Mouse (Mus musculus) kidney, embryonic 15.5 days (tissue): ENCODE data around the gene Dock1. TPM values are rescaled to one million over a fixed set of nuclear protein-coding genes. Genes with fewer than 3 reads are reported as not detected.

Source experiments
- ATAC-seq: fragments of 200-750 bp; cut with Nextera tagmentation; replicated peaks from 2 replicates; pipeline ENCODE4 v1.8.0; 2017; ENCODE audit warnings: moderate TSS enrichment; ENCODE audit not compliant: low FRiP score
- H3K27ac ChIP-seq: fragments of 300-500 bp; sonication (generic); 2 replicates; pipeline ENCODE4 v1.5.1; 2015; ENCODE audit warnings: mild to moderate bottlenecking, inconsistent platforms
- H3K27me3 ChIP-seq: fragments of 300-500 bp; sonication (generic); 2 replicates; pipeline ENCODE4 v1.6.1; 2015; ENCODE audit warnings: inconsistent platforms
- H3K36me3 ChIP-seq: fragments of 300-500 bp; sonication (generic); 2 replicates; pipeline ENCODE4 v1.6.1; 2015; ENCODE audit warnings: inconsistent platforms
- H3K4me1 ChIP-seq: fragments of 300-500 bp; sonication (generic); 2 replicates; pipeline ENCODE4 v1.6.1; 2015; ENCODE audit warnings: inconsistent platforms
- H3K4me2 ChIP-seq: fragments of 300-500 bp; sonication (generic); 2 replicates; pipeline ENCODE4 v1.6.1; 2015; ENCODE audit warnings: moderate library complexity, mild to moderate bottlenecking, inconsistent platforms
- H3K4me3 ChIP-seq: fragments of 300-500 bp; sonication (generic); replicated peaks from 2 replicates; pipeline ENCODE4 v1.5.1; 2015; ENCODE audit warnings: mild to moderate bottlenecking, inconsistent platforms
- H3K9ac ChIP-seq: fragments of 300-500 bp; sonication (generic); 2 replicates; pipeline ENCODE4 v1.6.1; 2015; ENCODE audit warnings: mild to moderate bottlenecking, inconsistent platforms
- H3K9me3 ChIP-seq: fragments of 300-500 bp; sonication (generic); replicated peaks from 2 replicates; pipeline ENCODE4 v1.6.1; 2016; ENCODE audit warnings: inconsistent platforms
- WGBS: fragments of 180-500 bp; shearing (Covaris S2); methylation state at CpG from one replicate; pipeline ENCODE4 v1.1.7; 2015; ENCODE audit warnings: mixed read lengths; 5-methylcytosine and 5-hydroxymethylcytosine counted together
- polyA plus RNA-seq: library from polyadenylated mRNA; unstranded; fragments of >200 nt; fragmentation: Nextera tagmentation; extraction: Ambion mirVana; gene quantifications from 2 replicates; pipeline ENCODE4 v1.2.1, GENCODE M21; 2015

The Dock1 gene
- polyA plus RNA-seq, 1 experiment from 2014 or later = 47.7 TPM

- Histone ChIP-seq H3K4me3 (no peak overlapping the region), H3K9me3 (no peaks in the 10 kb centered on the region), H3K27ac (peak overlapping the region; percentile 59), H3K9ac (no peak overlapping the region), H3K4me2 (no peak overlapping the region), H3K36me3 (peaks cover 7% of the 10 kb centered on the region; the same call in 1 of the 2 replicates), H3K27me3 (no peaks in the 10 kb centered on the region), H3K4me1 (peaks cover 17% of the 10 kb centered on the region)
- peak; percentile 79 for ATAC-seq
- WGBS = 39% methylated on average over 7 of the region's 7 CpGs
Observed at GRCm38 (mm10) chr7:135005964-135006560, 335.6 kb downstream of the Dock1 start.

GRCm38 (mm10) chr7:135008021-135008420 lies 337.6 kb downstream of the Dock1 start:
- no peaks in the 10 kb centered on the region for H3K9me3 ChIP-seq
- no peak overlapping the region for H3K4me3 ChIP-seq
- H3K27me3 ChIP-seq = no peaks in the 10 kb centered on the region
- no peak overlapping the region for H3K9ac ChIP-seq
- no peak overlapping the region for H3K4me2 ChIP-seq
- no peak for ATAC-seq
- H3K4me1 ChIP-seq = peaks cover 17% of the 10 kb centered on the region
- H3K36me3 ChIP-seq = no peaks in the 10 kb centered on the region
- 72% methylated on average over 2 of the region's 2 CpGs for WGBS
- H3K27ac ChIP-seq = no peak overlapping the region

GRCm38 (mm10) chr7:135010997-135011396 lies 340.5 kb downstream of the Dock1 start:
- Histone ChIP-seq H3K9ac (no peak overlapping the region), H3K4me3 (no peak overlapping the region), H3K9me3 (no peaks in the 10 kb centered on the region), H3K4me2 (no peak overlapping the region), H3K36me3 (no peaks in the 10 kb centered on the region), H3K4me1 (peaks cover 9% of the 10 kb centered on the region), H3K27me3 (no peaks in the 10 kb centered on the region), H3K27ac (no peak overlapping the region)
- 94% methylated on average over 2 of the region's 2 CpGs for WGBS
- no peak for ATAC-seq

- H3K36me3 ChIP-seq = no peaks in the 10 kb centered on the region
- H3K9ac ChIP-seq = no peak overlapping the region
- no peaks in the 10 kb centered on the region for H3K4me1 ChIP-seq
- no peak for ATAC-seq
- no peak overlapping the region for H3K4me3 ChIP-seq
- H3K9me3 ChIP-seq = no peaks in the 10 kb centered on the region
- H3K27me3 ChIP-seq = no peaks in the 10 kb centered on the region
- H3K4me2 ChIP-seq = no peak overlapping the region
- 79% methylated on average over 1 of the region's 1 CpGs for whole genome bisulfite sequencing
- H3K27ac ChIP-seq = no peak overlapping the region
Observed at GRCm38 (mm10) chr7:135017531-135017930, 347.1 kb downstream of the Dock1 start.

- ATAC-seq = no peak
- Histone ChIP-seq H3K4me3 (no peak overlapping the region), H3K36me3 (no peaks in the 10 kb centered on the region), H3K9me3 (no peaks in the 10 kb centered on the region), H3K4me1 (no peaks in the 10 kb centered on the region), H3K4me2 (no peak overlapping the region), H3K27me3 (no peaks in the 10 kb centered on the region), H3K9ac (no peak overlapping the region), H3K27ac (no peak overlapping the region)
- 88% methylated on average over 7 of the region's 7 CpGs for WGBS
Observed at GRCm38 (mm10) chr7:135020762-135021161, 350.3 kb downstream of the Dock1 start.

GRCm38 (mm10) chr7:135021544-135022100 lies 351.2 kb downstream of the Dock1 start:
- Histone ChIP-seq H3K36me3 (no peaks in the 10 kb centered on the region), H3K9ac (no peak overlapping the region), H3K4me3 (no peak overlapping the region), H3K4me1 (no peaks in the 10 kb centered on the region), H3K27me3 (no peaks in the 10 kb centered on the region), H3K27ac (no peak overlapping the region), H3K9me3 (no peaks in the 10 kb centered on the region), H3K4me2 (no peak overlapping the region)
- WGBS = 90% methylated on average over 9 of the region's 9 CpGs
- no peak for ATAC-seq

- ATAC-seq = no peak
- Histone ChIP-seq H3K4me1 (no peaks in the 10 kb centered on the region), H3K9ac (no peak overlapping the region), H3K36me3 (no peaks in the 10 kb centered on the region), H3K9me3 (no peaks in the 10 kb centered on the region), H3K4me2 (no peak overlapping the region), H3K27me3 (no peaks in the 10 kb centered on the region), H3K27ac (no peak overlapping the region), H3K4me3 (no peak overlapping the region)
- 92% methylated on average over 5 of the region's 5 CpGs for WGBS
Observed at GRCm38 (mm10) chr7:135024531-135024930, 354.1 kb downstream of the Dock1 start.

GRCm38 (mm10) chr7:135028716-135029115 lies 358.3 kb downstream of the Dock1 start:
- Histone ChIP-seq H3K4me1 (peaks cover 17% of the 10 kb centered on the region), H3K4me3 (no peak overlapping the region), H3K27me3 (no peaks in the 10 kb centered on the region), H3K9ac (no peak overlapping the region), H3K9me3 (no peaks in the 10 kb centered on the region), H3K4me2 (no peak overlapping the region), H3K36me3 (no peaks in the 10 kb centered on the region), H3K27ac (no peak overlapping the region)
- no peak for ATAC-seq
- WGBS = 90% methylated on average over 2 of the region's 2 CpGs

GRCm38 (mm10) chr7:135029136-135029535 lies 358.7 kb downstream of the Dock1 start:
- H3K27me3 ChIP-seq = no peaks in the 10 kb centered on the region
- no peaks in the 10 kb centered on the region for H3K36me3 ChIP-seq
- H3K9ac ChIP-seq = no peak overlapping the region
- peaks cover 20% of the 10 kb centered on the region for H3K4me1 ChIP-seq
- H3K4me3 ChIP-seq = no peak overlapping the region
- 67% methylated on average over 3 of the region's 3 CpGs for WGBS
- no peak overlapping the region for H3K4me2 ChIP-seq
- H3K27ac ChIP-seq = no peak overlapping the region
- no peaks in the 10 kb centered on the region for H3K9me3 ChIP-seq
- no peak for ATAC-seq

GRCm38 (mm10) chr7:135031466-135031865 lies 361.0 kb downstream of the Dock1 start:
- Histone ChIP-seq H3K4me2 (no peak overlapping the region), H3K36me3 (no peaks in the 10 kb centered on the region), H3K27me3 (no peaks in the 10 kb centered on the region), H3K27ac (0 out of 2 replicates have a peak overlapping the region, but pooled peaks have one; percentile 4), H3K4me3 (no peak overlapping the region), H3K9ac (no peak overlapping the region), H3K9me3 (no peaks in the 10 kb centered on the region), H3K4me1 (peaks cover 41% of the 10 kb centered on the region)
- peak; percentile 71 for ATAC-seq
- 52% methylated on average over 3 of the region's 3 CpGs for WGBS

- Histone ChIP-seq H3K4me2 (no peak overlapping the region), H3K36me3 (no peaks in the 10 kb centered on the region), H3K9me3 (no peaks in the 10 kb centered on the region), H3K9ac (no peak overlapping the region), H3K27ac (peak overlapping the region; percentile 62), H3K4me1 (peaks cover 46% of the 10 kb centered on the region), H3K4me3 (no peak overlapping the region), H3K27me3 (no peaks in the 10 kb centered on the region)
- 34% methylated on average over 5 of the region's 5 CpGs for WGBS
- 0 out of 2 replicates have a peak, but pooled peaks have one; percentile 15 for ATAC-seq
Observed at GRCm38 (mm10) chr7:135034811-135035210, 364.4 kb downstream of the Dock1 start.

- H3K4me2 ChIP-seq = no peak overlapping the region
- peaks cover 46% of the 10 kb centered on the region for H3K4me1 ChIP-seq
- H3K27ac ChIP-seq = peak overlapping the region; percentile 62; the same call in 1 of the 2 replicates
- H3K27me3 ChIP-seq = no peaks in the 10 kb centered on the region
- 23% methylated on average over 2 of the region's 2 CpGs for WGBS
- no peak overlapping the region for H3K9ac ChIP-seq
- no peaks in the 10 kb centered on the region for H3K36me3 ChIP-seq
- no peak overlapping the region for H3K4me3 ChIP-seq
- no peaks in the 10 kb centered on the region for H3K9me3 ChIP-seq
- no peak; the same call in 1 of the 2 replicates for ATAC-seq
Observed at GRCm38 (mm10) chr7:135035651-135036050, 365.2 kb downstream of the Dock1 start.

GRCm38 (mm10) chr7:135038930-135039329 lies 368.5 kb downstream of the Dock1 start:
- Histone ChIP-seq H3K27me3 (no peaks in the 10 kb centered on the region), H3K4me3 (no peak overlapping the region), H3K27ac (no peak overlapping the region), H3K9ac (no peak overlapping the region), H3K36me3 (no peaks in the 10 kb centered on the region), H3K9me3 (no peaks in the 10 kb centered on the region), H3K4me2 (no peak overlapping the region), H3K4me1 (peaks cover 37% of the 10 kb centered on the region)
- 83% methylated on average over 1 of the region's 1 CpGs for WGBS
- no peak for ATAC-seq
